Mouse (Mus musculus) cerebellum, adult 2 months (tissue): Measurements from ENCODE around the gene Pde10a.

ENCODE experiments used
- CTCF ChIP-seq: fragments of 200-500 bp; IDR thresholded peaks from 2 replicates; pipeline ENCODE4 v1.5.1; 2011; ENCODE audit warnings: low read depth, mild to moderate bottlenecking, control low read depth, low read length, moderate library complexity, borderline replicate concordance; ENCODE audit not compliant: insufficient read depth
- POLR2A ChIP-seq: fragments of 200-500 bp; IDR thresholded peaks from 2 replicates; pipeline ENCODE4 v1.6.1; 2011; ENCODE audit warnings: low read length, control low read depth, borderline replicate concordance; ENCODE audit not compliant: insufficient read depth

GRCm38 (mm10) chr17:8504381-8504780 is 20.8 kb upstream of the Pde10a start:
- TF ChIP-seq CTCF: no peak
- TF ChIP-seq POLR2A: no peak
